Mouse (Mus musculus) testis, postnatal 14 days (tissue): Measurements from ENCODE around the gene Krtap1-4.
A peak's percentile ranks its signal among the peaks of the same experiment; 100 is the strongest.
"Not testable (repeated sequence)": the region's sequence is repeated elsewhere in the genome, so short reads cannot be mapped to it uniquely, and the experiment has no call there.

ENCODE experiments used
- DNase-seq: peaks from one replicate; pipeline ENCODE4 v3.0.0; 2021; ENCODE audit warnings: low spot score

Krtap1-4 gene

DNA sequence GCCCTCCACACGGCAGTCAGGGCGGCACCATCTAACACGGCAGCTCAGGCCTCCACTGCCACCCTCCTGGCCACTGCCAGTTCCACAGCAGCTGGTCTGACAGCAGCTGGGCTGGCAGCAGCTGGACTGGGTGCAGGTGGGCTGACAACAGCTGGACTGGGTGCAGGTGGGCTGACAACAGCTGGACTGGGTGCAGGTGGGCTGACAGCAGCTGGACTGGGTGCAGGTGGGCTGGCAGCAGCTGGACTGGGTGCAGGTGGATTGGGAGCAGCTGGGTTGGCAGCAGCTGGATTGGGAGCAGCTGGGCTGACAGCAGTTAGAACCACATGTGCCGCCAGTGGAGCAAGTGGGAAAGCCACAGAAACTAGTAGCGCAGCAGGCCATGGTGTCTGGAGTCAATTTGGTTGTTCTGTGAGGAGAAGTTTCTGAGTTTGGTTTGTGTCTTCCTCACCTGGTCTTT lies at the start of gene Krtap1-4:
Gene Krtap1-4, minus strand, starts transcription at position 410 of the 460 bp plus-strand sequence.
- DNase-seq = no peak

DNA sequence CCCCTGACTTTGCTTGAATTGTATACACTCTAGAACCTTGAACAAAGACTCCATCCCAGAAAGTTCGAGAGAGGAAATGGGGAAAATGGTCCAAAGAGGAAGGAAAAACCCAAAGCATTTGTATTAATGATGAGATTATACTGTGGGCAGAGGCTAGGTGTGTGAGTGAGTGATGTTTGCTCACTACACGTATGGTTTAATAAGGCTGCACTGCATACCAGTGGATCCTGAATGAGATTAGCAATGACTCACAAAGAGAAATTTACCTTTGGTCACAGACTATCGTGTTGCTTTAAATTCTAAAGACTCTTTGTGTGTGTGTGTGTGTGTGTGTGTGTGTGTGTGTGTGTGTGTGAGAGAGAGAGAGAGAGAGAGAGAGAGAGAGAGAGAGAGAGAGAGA lies 47.4 kb upstream of the Krtap1-4 start:
- no peak for DNase-seq

DNA sequence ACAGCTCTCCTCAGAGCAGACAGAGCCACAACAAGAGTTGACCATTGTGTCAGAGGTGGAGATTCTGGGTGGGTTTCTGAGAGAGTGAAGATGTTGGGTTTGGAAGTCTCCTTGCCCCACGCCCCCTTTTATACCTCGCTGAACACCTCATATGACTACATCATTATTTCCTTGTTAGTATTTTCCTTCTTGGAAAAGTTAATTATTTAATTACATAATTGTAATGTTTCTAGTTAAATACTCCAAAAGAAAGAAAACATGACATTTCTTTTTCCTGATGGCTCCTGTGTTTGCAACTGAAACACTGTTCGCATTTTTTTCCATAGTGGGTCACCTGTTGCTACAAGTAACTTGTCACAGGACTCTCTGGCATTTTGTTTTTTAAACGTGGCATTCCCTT lies 44.7 kb upstream of the Krtap1-4 start, which contains the start of gene Krtap4-1:
Gene Krtap4-1, minus strand, starts transcription at position 101 of the 400 bp plus-strand sequence.
- no peak for DNase-seq

DNA sequence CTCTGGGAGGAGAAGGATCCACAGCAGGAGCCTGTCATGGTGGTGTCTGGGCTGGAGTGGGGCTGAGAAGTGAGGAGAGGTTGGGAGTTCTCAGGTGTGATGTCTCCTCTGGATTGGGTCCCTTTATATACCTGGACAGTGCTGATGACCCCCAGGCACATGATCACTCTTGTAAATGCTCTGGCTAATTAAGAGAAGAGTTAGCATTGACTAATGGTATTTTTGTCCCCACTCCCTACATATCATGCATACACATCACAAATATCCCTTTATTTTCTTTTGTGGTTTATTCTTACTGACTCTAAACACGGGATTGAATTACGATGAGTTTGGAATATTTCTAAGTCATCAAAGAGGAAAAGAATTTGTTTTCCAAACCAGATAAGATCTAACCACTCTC lies 36.9 kb upstream of the Krtap1-4 start, which contains the start of gene Gm11562:
Gene Gm11562, minus strand, starts transcription at position 101 of the 400 bp plus-strand sequence.
- no peak for DNase-seq

DNA sequence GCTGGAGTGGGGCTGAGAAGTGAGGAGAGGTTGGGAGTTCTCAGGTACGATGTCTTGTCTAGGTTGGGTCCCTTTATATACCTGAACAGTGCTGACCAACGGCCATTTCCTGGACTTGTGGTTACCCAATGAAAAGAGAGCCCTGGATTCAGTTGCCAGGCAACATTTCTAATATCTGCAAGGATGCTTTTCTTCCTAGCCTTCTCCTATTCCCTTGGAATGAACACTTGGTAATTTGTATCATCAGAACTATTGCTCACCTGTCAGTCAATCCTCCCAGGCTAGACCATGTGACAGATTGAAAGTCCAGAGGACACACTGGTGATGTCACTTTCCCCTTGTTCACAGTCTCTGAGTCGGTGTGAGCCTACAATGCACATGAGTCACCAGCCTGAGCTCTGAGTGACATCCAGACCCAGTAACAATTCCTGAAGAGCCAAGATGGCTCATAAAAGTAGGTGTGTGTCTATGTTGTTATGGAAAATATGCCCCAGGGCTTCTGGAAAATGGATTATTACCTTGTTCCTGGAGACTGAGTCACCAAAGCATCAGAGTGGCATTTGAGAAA lies 31.4 kb upstream of the Krtap1-4 start, which contains the start of gene Krtap2-4:
Gene Krtap2-4, minus strand, starts transcription at position 51 of the 568 bp plus-strand sequence.
- no peak for DNase-seq

DNA sequence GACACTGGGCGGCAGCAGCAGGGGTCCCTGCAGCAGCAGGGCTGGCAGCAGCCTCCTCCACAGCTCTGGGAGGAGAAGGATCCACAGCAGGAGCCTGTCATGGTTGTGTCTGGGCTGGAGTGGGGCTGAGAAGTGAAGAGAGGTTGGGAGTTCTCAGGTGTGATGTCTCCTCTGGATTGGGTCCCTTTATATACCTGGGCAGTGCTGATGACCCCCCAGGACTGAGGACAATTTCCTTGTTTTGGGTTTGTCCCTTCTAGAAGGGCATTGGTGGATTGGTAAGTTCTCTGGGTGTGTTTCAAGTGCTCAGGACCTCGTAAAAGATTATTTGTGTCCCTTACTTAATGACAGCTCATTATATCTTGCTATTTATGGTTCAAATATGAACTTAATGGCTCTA lies 26.6 kb upstream of the Krtap1-4 start, which contains the start of gene Gm11937:
Gene Gm11937, minus strand, starts transcription at position 101 of the 400 bp plus-strand sequence.
- DNase-seq = not testable (repeated sequence)

DNA sequence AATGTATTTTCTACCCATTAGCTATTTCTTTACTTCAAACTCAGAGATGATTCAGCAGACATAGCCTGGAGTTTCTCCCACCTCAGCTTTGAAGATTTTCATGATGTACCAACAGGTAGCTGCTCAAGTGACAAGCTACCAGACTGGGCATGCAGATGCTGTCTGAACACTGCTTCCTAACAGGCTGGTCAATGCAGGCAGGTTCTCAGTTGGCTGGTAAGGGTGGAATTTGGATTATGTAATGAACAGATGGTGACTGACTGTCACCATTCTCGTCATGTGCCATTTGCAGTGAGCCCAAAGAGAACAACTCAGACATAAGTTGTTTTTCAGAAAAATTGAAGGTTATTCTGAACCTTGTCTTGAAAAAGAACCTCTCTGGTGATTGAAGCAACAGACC lies 25.7 kb upstream of the Krtap1-4 start:
- DNase-seq = no peak

DNA sequence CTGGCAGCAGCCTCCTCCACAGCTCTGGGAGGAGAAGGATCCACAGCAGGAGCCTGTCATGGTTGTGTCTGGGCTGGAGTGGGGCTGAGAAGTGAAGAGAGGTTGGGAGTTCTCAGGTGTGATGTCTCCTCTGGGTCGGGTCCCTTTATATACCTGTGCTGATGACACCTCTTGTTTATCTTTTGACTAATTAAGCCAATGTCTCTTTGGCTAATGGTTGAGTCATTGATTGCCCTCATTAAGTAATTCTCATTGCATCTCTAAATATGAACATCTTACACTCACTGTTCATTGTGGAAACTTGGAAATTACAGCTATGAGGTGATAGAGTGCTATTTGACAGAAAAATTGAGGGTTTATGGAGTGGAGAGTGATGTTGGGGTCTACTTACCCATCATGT lies 19.8 kb upstream of the Krtap1-4 start, which contains the start of gene Gm11938:
Gene Gm11938, minus strand, starts transcription at position 101 of the 400 bp plus-strand sequence.
- DNase-seq = not testable (repeated sequence)

DNA sequence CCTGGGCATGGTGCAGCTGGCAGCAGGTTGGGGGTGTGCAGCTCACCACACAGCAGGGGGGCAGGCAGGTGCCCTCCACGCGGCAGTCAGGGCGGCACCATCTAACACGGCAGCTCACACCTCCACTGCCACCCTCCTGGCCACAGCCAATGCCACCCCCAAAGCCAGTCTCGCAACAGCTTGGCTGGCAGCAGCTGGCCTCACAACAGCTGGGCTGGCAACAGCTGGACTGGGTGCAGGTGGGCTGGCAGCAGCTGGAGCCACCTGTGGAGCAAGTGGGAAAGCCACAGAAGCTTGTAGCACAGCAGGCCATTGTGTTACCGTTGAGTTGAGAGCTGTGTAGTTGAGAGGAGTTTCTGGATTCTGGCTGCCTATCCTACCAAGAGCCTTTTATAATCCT lies 14.3 kb upstream of the Krtap1-4 start, which contains the start of gene Krtap9-3:
Gene Krtap9-3, minus strand, starts transcription at position 364 of the 400 bp plus-strand sequence.
- DNase-seq = not testable (repeated sequence)

DNA sequence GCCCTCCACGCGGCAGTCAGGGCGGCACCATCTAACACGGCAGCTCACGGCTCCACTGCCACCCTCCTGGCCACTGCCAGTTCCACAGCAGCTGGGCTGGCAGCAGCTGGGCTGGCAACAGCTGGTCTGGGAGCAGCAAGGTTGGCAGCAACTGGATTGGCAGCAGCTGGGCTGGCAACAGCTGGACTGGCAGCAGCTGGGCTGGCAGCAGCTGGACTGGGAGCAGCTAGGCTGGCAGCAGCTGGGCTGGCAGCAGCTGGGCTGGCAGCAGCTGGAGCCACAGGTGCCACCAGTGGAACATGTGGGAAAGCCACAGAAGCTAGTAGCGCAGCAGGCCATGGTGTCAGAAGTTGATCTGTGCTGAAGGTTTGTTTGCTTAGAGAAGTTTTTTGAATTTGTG lies 7.5 kb upstream of the Krtap1-4 start, which contains the start of gene Krtap1-3:
Gene Krtap1-3, minus strand, starts transcription at position 359 of the 400 bp plus-strand sequence.
- DNase-seq = no peak

DNA sequence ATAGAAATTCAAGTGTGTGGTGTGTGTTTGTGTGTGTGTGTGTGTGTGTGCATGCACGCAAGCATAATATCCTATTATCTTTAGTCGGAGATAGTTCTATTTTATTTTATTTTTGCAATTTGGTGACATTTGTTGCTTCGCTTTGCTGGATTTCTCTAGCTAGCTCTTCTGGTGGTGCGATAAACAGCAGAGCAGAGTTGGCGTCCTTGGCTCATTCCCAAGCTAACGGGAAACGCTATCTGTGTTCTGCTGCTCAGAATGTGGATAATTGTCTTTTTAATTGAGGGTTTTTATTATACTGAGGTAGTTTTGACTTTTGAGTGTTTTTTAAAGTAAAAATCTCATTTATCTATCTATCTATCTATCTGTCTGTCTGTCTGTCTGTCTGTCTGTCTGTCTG lies 1.6 kb upstream of the Krtap1-4 start:
- no peak for DNase-seq

DNA sequence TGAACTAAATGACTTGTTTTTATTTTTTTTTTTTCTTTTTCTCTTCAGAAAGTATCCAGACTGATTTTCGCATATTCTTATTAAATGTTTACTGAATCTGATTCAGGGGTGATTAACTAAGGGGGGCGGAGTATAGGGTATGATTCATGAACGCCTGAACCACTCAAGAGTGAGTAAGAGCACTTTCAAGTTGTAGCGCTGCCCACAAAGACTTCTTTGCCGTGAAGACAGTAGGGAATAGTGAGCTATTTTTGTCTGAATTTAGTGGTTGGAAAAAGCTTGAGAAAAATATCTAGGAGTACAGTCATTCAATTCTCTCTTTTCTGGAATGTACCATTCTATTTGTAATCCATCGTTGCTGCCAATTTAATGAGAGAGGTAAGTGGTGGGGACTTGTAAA lies 1.9 kb downstream of the Krtap1-4 start:
- no peak for DNase-seq

DNA sequence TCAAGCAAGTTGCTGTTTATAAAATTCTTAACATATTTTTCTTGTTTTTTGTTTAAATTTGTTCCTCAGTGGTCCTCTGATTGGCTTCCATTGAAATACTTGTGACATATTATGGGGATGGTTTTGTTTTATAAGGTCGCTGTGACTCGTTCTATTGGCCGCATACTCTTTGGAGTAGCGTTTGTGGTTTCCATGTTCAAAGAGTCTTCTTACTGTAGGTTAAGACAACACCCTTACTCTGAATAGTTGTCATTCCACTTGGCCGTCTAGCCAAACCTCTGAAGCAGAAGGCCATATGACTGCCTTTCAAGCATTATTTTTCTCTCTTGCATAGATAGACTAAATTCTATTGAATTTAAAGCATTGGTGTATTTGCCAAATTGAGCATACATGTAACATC lies 2.4 kb downstream of the Krtap1-4 start:
- DNase-seq = no peak

DNA sequence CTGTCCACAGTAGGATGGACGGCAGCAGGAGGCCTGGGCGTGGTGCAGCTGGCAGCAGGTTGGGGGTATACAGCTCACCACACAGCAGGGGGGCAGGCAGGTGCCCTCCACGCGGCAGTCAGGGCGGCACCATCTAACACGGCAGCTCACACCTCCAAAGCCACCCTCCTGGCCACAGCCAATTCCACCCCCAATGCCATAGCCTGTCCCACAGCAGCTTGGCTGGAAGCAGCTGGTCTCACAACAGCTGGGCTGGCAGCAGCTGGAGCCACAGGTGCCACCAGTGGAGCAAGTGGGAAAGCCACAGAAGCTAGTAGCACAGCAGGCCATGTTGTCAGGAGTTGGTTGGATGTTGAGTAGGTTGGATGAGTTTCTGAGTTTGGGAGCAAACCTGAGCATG lies 2.8 kb downstream of the Krtap1-4 start, which contains the start of gene Krtap1-5:
Gene Krtap1-5, minus strand, starts transcription at position 381 of the 400 bp plus-strand sequence.
- DNase-seq = no peak

DNA sequence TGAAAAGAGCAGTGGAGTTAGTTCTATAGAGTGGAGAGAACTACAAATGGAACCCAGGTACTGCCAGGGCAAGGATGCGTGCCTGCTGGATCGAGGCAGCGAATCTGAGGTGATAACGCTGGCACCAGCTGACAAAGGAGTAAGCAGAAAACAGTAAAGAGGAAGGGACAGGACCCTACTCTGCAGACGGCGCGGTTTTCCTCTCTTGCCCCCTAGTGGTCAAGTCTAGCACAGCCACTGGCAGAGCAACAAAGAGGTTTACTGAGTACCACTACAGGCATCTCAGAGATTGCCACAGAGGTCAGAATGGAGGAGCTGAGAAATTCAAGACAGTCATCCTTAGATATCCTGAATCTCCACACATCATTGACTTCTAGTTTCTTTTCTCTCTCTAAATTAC lies 9.3 kb downstream of the Krtap1-4 start:
- DNase-seq = peak; percentile 68

DNA sequence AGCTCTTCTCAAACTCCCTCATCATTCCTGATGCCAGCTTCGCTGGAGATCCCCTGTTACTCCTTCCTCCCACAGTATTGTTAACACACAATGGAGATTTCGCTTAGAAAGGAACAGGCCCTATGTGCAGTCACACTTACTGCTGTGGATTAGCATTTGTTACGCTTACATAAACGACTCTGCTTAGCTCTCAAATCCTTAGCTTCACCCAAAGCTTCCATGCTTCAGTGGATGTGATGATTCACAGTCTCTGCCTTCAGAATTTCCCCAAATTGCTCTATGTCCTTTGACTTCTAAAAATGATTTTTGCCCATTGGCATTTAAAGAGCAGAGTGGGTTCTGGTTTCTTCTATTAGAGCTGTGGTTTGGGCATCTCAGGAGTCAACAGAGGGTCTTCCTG lies 10.3 kb downstream of the Krtap1-4 start:
- DNase-seq = no peak

DNA sequence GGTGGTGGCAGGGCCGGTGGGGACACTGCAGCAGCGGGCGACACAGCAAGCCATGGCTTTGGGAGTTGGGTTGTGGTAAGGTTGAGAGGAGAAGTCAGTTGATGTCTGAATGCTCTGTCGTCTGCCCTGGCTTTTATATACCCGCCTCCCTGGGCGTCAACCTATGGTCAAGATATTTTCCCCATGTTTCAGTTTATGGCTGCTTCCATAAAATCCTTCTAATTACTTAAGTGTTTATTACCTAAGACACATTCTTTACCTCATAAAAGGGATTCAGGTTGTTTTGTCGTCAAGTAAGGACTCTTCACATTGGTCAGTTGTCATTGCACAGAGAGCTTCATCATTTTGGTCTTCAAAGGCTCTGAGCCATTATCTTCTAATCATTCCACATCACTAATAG lies 16.9 kb downstream of the Krtap1-4 start, which contains the start of gene Krtap3-1:
Gene Krtap3-1, minus strand, starts transcription at position 101 of the 400 bp plus-strand sequence.
- DNase-seq = no peak

DNA sequence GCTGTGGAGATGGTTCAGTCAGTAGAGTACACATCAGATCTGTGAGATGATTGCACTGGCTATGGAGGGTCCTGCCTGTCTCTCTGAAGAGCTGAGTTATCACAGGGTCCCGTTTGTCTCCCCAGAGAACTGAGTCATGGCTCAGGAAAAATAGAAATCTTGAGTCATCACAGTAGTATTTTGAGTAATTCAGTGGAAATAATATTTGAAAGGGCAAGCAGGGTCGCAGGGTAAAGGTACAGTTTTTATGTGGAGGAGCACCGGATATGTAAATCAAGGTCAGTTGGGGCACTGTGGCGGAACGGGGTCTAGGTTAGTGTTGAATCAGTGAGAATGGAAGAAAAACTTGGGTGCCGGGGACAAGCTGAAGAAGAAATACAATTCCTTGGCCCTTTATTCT lies 20.9 kb downstream of the Krtap1-4 start:
- DNase-seq = no peak

DNA sequence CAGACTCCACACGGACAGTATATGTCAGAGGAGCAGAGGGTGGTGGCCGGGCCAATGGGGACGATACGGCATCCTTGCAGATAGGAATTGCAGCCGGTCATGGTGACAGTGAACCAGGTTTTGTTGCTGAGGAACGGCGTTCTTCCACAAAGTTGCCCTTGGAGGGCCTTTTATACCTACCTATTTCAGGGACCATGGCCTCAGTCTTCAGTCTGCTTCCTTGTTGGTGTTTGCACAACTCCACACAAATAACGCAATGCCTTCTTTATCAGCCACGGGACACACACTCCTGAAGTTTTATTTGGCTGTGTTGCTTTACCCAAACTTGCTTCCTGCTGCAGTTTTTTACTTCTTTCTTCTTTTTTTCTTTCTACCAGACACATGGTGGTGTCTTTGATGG lies 24.1 kb downstream of the Krtap1-4 start, which contains the start of gene Gm11939:
Gene Gm11939, minus strand, starts transcription at position 101 of the 400 bp plus-strand sequence.
- no peak for DNase-seq

DNA sequence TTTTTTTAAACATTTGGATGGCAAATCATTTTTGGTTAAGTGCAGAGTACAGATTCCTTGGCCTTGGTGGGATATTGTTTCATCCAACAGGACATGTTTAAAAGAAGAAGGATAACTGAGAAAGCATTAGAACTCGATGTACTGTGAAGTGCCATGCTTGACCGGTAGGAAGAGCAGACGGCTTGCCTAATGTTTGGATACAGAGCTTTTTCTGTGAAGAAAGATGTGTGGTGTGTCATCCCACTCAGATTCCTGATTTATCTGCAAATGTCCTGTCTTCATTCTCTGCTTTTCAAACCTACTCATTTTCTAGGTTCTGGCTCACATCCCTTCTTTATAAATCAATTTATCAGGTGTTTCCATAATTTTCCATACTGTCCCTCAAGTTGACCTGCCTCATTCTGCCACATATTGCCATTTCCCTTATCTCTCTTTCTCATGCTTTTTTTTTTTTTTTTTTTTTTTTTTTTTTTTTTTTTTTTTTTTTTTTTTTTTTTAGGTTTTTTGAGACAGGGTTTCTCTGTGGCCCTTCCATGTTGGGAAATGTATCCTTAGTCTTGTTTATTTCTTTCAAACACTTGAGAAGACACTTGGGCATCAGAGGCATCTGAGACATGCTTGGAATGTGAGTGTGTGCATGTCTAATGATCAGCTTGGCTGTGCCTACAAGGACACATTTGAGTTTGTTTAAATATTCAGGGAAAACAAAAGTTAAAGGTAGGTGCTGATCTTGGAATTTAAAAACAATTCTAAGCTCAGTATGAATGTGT lies 25.3 kb downstream of the Krtap1-4 start:
- DNase-seq = no peak

DNA sequence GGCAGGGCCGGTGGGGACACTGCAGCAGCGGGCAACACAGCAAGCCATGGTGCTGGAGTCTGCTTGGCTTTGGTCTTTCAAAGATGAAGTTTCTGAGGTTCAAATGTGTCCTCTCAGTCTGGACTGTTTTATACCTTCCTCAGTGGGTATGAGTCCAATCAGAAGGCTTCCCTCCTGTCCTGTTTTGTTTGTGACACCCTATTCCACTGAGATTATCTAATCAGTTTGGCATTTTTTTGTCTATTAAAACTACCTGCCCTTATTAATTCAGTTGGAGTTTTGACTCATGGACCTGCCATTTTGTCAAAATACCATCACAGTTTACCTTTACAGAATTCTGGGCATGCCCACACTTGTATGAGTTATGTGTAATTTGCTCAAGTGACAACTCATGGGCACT lies 26.7 kb downstream of the Krtap1-4 start, which contains the start of gene Krtap3-2:
Gene Krtap3-2, minus strand, starts transcription at position 101 of the 400 bp plus-strand sequence.
- DNase-seq = no peak

DNA sequence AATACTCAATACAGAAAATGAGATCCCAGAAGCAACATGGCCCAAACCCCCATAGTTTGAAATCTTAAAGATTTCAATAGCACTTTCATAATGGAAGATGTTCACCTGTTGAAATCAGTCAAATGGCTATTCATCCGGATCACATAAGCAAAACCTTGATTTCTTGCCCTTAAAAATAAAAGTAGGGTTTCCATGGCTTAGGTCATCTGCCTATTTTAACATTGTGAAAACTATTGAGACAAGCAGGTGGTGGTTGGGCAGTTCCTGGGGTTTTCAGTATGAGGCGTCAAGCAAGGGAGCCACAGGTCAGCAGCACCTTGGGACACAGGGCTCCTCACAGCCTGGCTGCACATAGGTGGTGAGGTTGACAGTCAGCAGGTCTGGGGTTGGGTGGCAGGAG lies 27.3 kb downstream of the Krtap1-4 start:
- DNase-seq = no peak
